Mouse (Mus musculus) forebrain, embryonic 11.5 days (tissue): ENCODE data around the gene Tnnc2. TPM values are rescaled to one million over a fixed set of nuclear protein-coding genes. Genes with fewer than 3 reads are reported as not detected.

ENCODE experiments used
- ATAC-seq: fragments of 200-750 bp; cut with Nextera tagmentation; replicated peaks from 2 replicates; pipeline ENCODE4 v1.8.0; 2017; ENCODE audit warnings: moderate TSS enrichment; ENCODE audit not compliant: low FRiP score
- DNase-seq: peaks from one replicate; pipeline ENCODE4 v3.0.0-alpha.2; 2017; ENCODE audit warnings: low spot score
- H3K27ac ChIP-seq: fragments of 300-500 bp; sonication (generic); 2 replicates; pipeline ENCODE4 v1.5.1; 2014; ENCODE audit warnings: low read depth, low read length
- H3K27me3 ChIP-seq: fragments of 300-500 bp; sonication (generic); 2 replicates; pipeline ENCODE4 v1.6.1; 2014; ENCODE audit warnings: mild to moderate bottlenecking, low read length, mixed read lengths; ENCODE audit not compliant: control insufficient read depth, insufficient read depth
- H3K36me3 ChIP-seq: fragments of 300-500 bp; sonication (generic); 2 replicates; pipeline ENCODE4 v1.6.1; 2014; ENCODE audit warnings: mild to moderate bottlenecking, low read length, moderate library complexity, mixed read lengths; ENCODE audit not compliant: control insufficient read depth, insufficient read depth
- H3K4me1 ChIP-seq: fragments of 300-500 bp; sonication (generic); replicated peaks from 2 replicates; pipeline ENCODE4 v1.6.1; 2014; ENCODE audit warnings: low read length, mixed read lengths; ENCODE audit not compliant: control insufficient read depth, insufficient read depth
- H3K4me2 ChIP-seq: fragments of 300-500 bp; sonication (generic); 2 replicates; pipeline ENCODE4 v1.6.1; 2014; ENCODE audit warnings: low read depth, mild to moderate bottlenecking, low read length, moderate library complexity, mixed read lengths; ENCODE audit not compliant: severe bottlenecking
- H3K4me3 ChIP-seq: fragments of 300-500 bp; sonication (generic); 2 replicates; pipeline ENCODE4 v1.5.1; 2014; ENCODE audit warnings: low read depth, low read length
- H3K9ac ChIP-seq: fragments of 300-500 bp; sonication (generic); 2 replicates; pipeline ENCODE4 v1.6.1; 2014; ENCODE audit warnings: low read length
- H3K9me3 ChIP-seq: fragments of 300-500 bp; sonication (generic); 2 replicates; pipeline ENCODE4 v1.6.1; 2016; ENCODE audit warnings: low read length, mixed read lengths; ENCODE audit not compliant: control insufficient read depth
- whole genome bisulfite sequencing: fragments of 180-500 bp; shearing (Covaris S2); extraction: QIAGEN DNeasy Blood & Tissue Kit; methylation state at CpG from one replicate; pipeline ENCODE4 v1.1.7; 2014; 5-methylcytosine and 5-hydroxymethylcytosine counted together
- polyA plus RNA-seq: library from polyadenylated mRNA; unstranded; fragments of >200 nt; fragmentation: Nextera tagmentation; extraction: Ambion mirVana; gene quantifications from 2 replicates; pipeline ENCODE4 v1.2.1, GENCODE M21; 2014

Gene Tnnc2
- polyA plus RNA-seq, 1 experiment from 2014 or later: not detected

DNA sequence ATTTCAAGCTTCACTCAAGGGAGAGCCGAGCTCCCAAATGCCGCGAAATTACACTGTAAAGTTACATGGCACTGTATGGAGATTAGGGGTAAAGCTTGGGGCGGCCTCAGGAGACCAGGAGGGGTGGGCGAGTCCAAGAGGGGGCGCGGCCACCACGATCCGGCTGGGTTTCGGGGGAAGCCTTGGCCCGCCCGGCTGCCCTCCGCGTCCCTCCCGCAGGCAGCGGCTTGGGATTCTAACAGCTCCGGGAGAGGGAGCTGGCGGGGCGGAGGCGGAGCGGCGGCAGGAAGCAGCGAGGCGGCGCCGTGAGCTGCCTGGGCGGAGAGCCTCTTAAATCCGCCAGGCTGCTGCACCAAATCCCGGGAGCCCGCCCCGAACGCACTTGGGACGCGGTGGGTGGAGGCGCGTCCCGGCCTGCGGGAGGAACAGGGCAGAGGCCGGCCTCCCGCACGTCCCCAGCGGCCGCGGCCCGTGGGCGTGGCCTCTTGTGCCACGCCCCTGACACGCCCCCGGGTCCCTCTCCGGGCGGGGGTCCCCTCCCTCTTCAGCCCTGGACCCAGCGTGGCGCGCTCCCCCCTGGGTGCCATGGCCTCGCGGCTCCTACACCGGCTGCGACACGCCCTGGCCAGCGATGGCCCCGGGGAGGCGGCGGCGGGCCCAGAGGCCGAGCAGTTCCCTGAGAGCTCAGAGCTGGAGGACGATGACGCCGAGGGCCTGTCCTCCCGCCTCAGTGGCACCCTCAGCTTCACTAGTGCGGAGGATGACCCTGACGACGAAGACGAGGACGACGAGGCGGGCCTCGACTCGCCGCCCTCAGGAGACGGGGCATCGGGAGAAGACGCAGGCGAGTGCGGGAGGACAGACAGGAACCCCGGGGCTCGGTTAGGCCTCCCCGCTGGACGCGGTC lies 6.0 kb upstream of the Tnnc2 start, which contains the start of gene Snx21:
TSS of gene Snx21 (plus strand) at position 343 of the 907 bp plus-strand sequence.
- Histone ChIP-seq H3K9ac (peak within 1 kb of the TSS; percentile 78), H3K27ac (peak within 1 kb of the TSS; percentile 32; the same call in 1 of the 2 replicates), H3K4me3 (peak within 1 kb of the TSS; percentile 60), H3K4me2 (peak within 1 kb of the TSS; percentile 93), H3K36me3 (no peaks in the 10 kb centered on the region), H3K9me3 (no peaks in the 10 kb centered on the region), H3K4me1 (peaks cover 6% of the 10 kb centered on the region; the same call in 1 of the 2 replicates), H3K27me3 (no peaks in the 10 kb centered on the region)
- DNase-seq (peak; percentile 92), ATAC-seq (peak; percentile 91)
- under 1% methylated on average over 76 of the region's 89 CpGs for WGBS

DNA sequence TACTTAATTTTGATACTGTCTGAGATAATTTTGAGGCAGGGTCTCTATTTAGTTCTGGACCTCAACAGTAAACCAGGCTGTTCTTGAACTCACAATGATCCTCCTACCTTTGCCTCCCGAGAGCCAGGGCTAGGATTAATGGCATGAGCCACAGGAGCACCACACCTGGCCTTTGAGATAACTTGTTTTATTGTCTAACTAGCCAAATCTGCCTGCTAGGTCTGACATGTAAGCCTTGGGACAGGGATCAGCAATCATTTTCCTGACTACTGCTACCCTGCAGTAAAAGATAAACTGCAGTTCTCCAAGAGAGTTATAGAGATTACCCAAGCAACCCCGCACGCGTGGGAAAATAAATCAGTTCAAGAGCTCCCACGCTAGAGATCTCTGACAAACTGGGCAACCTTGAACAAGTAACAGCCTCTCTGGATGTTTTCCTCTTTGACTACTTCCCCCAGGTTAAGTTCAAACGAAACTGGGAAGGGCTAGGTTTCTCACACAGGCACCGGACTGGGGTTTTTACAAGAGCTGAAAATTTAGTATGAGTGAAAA lies 5.2 kb upstream of the Tnnc2 start:
- Histone ChIP-seq H3K36me3 (no peaks in the 10 kb centered on the region), H3K27ac (no peak overlapping the region), H3K9me3 (no peaks in the 10 kb centered on the region), H3K4me3 (peak overlapping the region; percentile 60), H3K9ac (peak overlapping the region; percentile 78), H3K27me3 (no peaks in the 10 kb centered on the region), H3K4me1 (peaks cover 6% of the 10 kb centered on the region; the same call in 1 of the 2 replicates), H3K4me2 (peak overlapping the region; percentile 93)
- DNase-seq (no peak), ATAC-seq (no peak)
- WGBS: 22% methylated on average over 7 of the region's 7 CpGs

DNA sequence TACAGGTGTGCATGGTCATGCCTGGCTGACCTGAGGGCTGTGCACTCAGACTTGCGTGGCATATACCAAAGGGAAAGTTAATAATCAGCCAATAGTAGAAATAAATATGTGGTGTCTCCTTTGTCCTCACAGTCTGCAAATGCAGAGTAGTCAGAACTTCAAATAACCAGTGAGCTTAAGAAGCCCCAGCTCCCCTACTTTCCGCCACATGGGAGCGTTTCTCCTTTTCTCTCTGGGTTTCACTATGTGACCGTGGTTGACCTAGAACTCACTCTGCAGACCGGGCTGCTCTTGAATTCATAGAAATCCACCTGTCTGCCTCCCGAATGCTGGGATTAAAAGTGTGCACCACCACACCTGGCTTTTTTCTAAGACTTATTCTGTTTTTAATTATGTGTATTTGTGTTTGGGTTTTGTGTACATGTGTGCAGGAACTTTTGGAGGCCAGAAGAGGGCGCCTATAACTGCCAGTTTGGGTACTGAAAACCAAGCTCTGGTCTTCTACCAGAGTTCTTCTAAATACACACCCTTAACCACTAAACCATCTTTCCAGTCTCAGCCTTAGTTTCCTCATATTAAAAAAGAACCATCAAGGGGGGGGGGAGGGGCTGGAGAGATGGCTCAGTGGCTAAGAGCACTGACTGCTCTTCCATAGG lies 4.3 kb upstream of the Tnnc2 start:
- DNase-seq (no peak), ATAC-seq (no peak)
- no peaks in the 10 kb centered on the region for H3K9me3 ChIP-seq
- H3K9ac ChIP-seq: no peak overlapping the region
- no peak overlapping the region for H3K4me3 ChIP-seq
- H3K27ac ChIP-seq: no peak overlapping the region
- no peaks in the 10 kb centered on the region for H3K27me3 ChIP-seq
- no peak overlapping the region for H3K4me2 ChIP-seq
- 76% methylated on average over 7 of the region's 7 CpGs for WGBS
- no peaks in the 10 kb centered on the region for H3K36me3 ChIP-seq
- peaks cover 6% of the 10 kb centered on the region; the same call in 1 of the 2 replicates for H3K4me1 ChIP-seq

DNA sequence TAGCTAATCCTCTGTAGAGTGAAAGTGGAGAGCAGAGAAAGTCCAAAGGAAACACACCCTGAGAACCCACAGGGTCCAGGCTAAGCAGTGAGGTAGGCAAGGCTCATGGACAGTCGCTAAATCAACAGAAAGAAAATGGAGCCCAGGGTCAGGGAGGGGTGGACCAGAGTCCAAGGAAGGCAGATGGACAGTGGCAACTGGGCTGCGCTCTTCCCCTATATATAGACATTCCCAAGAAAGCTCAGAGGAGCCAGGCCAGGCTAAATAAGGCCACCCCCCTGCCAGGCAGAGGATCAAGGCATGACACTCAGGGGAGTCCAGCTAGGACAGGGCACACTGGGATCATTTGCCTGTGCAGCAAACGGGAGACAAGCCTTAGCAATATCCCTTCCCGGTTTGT lies 2.1 kb upstream of the Tnnc2 start:
- H3K9ac ChIP-seq: no peak overlapping the region
- no peaks in the 10 kb centered on the region for H3K36me3 ChIP-seq
- ATAC-seq (no peak), DNase-seq (no peak)
- H3K27me3 ChIP-seq: no peaks in the 10 kb centered on the region
- 82% methylated on average over 4 of the region's 4 CpGs for WGBS
- H3K9me3 ChIP-seq: no peaks in the 10 kb centered on the region
- H3K27ac ChIP-seq: no peak overlapping the region
- no peak overlapping the region for H3K4me2 ChIP-seq
- H3K4me3 ChIP-seq: no peak overlapping the region
- peaks cover 6% of the 10 kb centered on the region; the same call in 1 of the 2 replicates for H3K4me1 ChIP-seq

DNA sequence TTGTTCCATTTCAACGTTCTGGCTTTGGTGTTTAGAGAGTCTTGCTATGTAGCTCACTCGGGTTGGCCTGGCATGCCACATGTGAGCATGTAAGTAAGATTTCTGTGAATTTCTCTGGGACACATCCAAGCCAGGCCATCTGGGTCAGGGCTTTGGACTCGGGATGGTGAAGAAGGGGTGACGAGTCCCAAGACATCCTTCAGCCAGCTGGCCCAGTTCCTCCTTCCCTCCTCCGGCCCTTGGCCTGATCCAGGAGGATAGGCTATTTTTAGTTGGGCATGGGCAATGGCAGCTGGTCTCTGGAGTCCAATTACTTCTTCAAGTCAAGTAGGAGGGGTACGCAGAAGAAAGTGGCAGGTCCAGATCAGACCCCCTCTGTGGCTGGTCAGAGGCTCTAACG lies 958 bp downstream of the Tnnc2 start:
- no peak for ATAC-seq
- no peaks in the 10 kb centered on the region for H3K4me1 ChIP-seq
- 87% methylated on average over 7 of the region's 7 CpGs for WGBS

DNA sequence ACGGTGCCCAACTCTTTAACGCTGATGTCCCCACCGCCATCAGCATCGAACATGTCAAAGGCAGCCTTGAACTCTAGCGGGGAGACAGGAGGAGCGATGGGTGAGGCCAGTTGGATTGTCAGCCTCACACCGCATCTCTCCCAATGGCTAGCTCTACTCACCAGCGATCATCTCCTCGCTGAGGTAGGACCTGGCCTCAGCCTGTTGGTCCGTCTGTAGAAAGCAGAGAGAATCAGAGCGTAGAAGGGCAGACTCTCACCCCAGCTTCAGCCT lies 1.8 kb downstream of the Tnnc2 start:
- no peaks in the 10 kb centered on the region for H3K36me3 ChIP-seq
- H3K4me2 ChIP-seq: no peak overlapping the region
- no peak overlapping the region for H3K4me3 ChIP-seq
- no peak overlapping the region for H3K9ac ChIP-seq
- no peaks in the 10 kb centered on the region for H3K4me1 ChIP-seq
- H3K9me3 ChIP-seq: no peaks in the 10 kb centered on the region
- H3K27ac ChIP-seq: no peak overlapping the region
- H3K27me3 ChIP-seq: no peaks in the 10 kb centered on the region
- DNase-seq (no peak), ATAC-seq (no peak)
- 92% methylated on average over 11 of the region's 11 CpGs for whole genome bisulfite sequencing

More for the DNA sequence above, 958 bp downstream of the Tnnc2 start:
- Histone ChIP-seq H3K27me3 (no peaks in the 10 kb centered on the region), H3K9ac (no peak overlapping the region), H3K4me2 (no peak overlapping the region), H3K4me3 (no peak overlapping the region), H3K9me3 (no peaks in the 10 kb centered on the region), H3K27ac (no peak overlapping the region), H3K36me3 (no peaks in the 10 kb centered on the region)
- no peak for DNase-seq

DNA sequence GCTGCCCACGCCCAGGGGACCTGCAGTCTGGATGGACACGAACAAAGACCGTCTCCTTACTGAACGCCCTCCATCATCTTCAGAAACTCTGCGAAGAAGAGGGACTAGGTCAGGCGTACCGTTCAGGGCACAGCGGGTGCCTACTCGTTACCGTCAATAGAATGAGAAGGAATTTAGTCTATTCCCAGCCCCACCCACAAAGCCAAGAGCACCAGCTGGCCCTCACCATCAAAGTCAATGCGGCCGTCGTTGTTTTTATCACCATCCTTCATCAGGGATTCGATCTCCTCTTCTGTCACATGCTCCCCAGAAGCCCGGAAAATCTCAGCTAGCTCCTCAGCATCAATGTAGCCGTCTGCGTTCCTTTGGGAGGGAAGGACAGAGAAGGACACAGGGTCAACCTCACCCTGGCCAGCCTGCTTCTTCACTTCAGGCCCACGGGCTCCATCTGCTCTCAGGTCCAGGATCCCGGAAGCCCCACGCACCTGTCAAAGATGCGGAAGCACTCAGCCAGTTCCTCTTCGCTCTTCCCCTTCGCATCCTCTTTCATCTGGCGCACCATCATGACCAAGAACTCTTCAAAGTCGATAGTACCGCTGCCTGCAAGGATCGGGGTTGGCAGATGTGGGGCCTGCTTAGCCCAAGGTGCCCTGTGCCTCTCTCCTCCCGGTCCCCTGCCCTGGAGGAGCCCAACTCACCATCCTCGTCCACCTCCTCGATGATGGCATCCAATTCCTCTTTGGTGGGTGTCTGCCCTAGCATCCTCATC lies 2.3 kb downstream of the Tnnc2 start:
- DNase-seq (no peak), ATAC-seq (no peak)
- H3K27ac ChIP-seq: no peak overlapping the region
- H3K27me3 ChIP-seq: no peaks in the 10 kb centered on the region
- no peak overlapping the region for H3K9ac ChIP-seq
- no peaks in the 10 kb centered on the region for H3K4me1 ChIP-seq
- H3K4me3 ChIP-seq: no peak overlapping the region
- no peak overlapping the region for H3K4me2 ChIP-seq
- no peaks in the 10 kb centered on the region; the same call in 1 of the 2 replicates for H3K36me3 ChIP-seq
- no peaks in the 10 kb centered on the region for H3K9me3 ChIP-seq
- 83% methylated on average over 30 of the region's 30 CpGs for WGBS

DNA sequence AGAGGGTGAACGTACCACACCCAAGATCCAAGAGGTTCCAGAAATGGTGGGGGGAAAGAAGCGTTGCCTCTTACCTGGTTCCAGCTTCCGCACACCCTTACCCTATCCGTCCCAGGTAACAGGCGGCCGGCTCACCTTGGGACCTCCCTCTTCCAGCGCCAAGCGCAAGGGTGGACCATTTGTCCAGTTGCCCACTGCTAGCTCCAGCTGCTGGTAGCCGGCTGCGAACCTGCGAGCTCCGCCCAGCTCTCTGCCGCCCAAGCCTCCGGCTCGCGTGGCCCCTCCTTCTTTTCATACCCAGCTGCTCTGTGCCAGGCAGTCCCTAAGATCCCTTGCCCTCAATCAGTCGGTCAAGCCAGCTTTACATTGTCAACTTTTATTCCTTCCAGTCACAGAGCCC lies 3.0 kb downstream of the Tnnc2 start:
- DNase-seq: no peak
- H3K9me3 ChIP-seq: no peaks in the 10 kb centered on the region
- no peak overlapping the region for H3K4me3 ChIP-seq
- no peak overlapping the region for H3K4me2 ChIP-seq
- H3K4me1 ChIP-seq: peaks cover 5% of the 10 kb centered on the region; the same call in 1 of the 2 replicates
- H3K9ac ChIP-seq: no peak overlapping the region
- H3K27ac ChIP-seq: no peak overlapping the region
- no peaks in the 10 kb centered on the region for H3K27me3 ChIP-seq
- ATAC-seq: no peak
- peaks cover 6% of the 10 kb centered on the region for H3K36me3 ChIP-seq
- WGBS: 71% methylated on average over 17 of the region's 17 CpGs
